Mouse (Mus musculus) MN1 (cell line): ENCODE measurements around the gene Wdr35.
"Not testable (repeated sequence)": the region's sequence is repeated elsewhere in the genome, so short reads cannot be mapped to it uniquely, and the experiment has no call there.

Experiments used
- DNase-seq: peaks from one replicate; pipeline ENCODE4 v3.0.0-alpha.2; 2016; ENCODE audit warnings: low spot score

Gene Wdr35

GRCm38 (mm10) chr12:8973820-8974465, at the start of gene Wdr35:
Wdr35 (plus strand) TSS chr12:8973892.
- DNase-seq, result peak; percentile 95

GRCm38 (mm10) chr12:8927652-8928051, 46.0 kb upstream of the Wdr35 start:
- no peak for DNase-seq

GRCm38 (mm10) chr12:8928766-8929165, 44.9 kb upstream of the Wdr35 start:
- peak; percentile 40 for DNase-seq

GRCm38 (mm10) chr12:8931083-8931482, 42.6 kb upstream of the Wdr35 start:
- DNase-seq, result no peak

- DNase-seq, result peak; percentile 80
Observed at GRCm38 (mm10) chr12:8935349-8935748, 38.3 kb upstream of the Wdr35 start.

GRCm38 (mm10) chr12:8936210-8936609, 37.5 kb upstream of the Wdr35 start:
- DNase-seq, result not testable (repeated sequence)

GRCm38 (mm10) chr12:8939490-8939889, 34.2 kb upstream of the Wdr35 start:
- DNase-seq, result no peak

GRCm38 (mm10) chr12:8940011-8941005, 33.4 kb upstream of the Wdr35 start:
- DNase-seq, result no peak

GRCm38 (mm10) chr12:8941131-8941615, 32.5 kb upstream of the Wdr35 start:
- DNase-seq, result no peak

- no peak for DNase-seq
Observed at GRCm38 (mm10) chr12:8941699-8942392, 31.8 kb upstream of the Wdr35 start.

GRCm38 (mm10) chr12:8947163-8947562, 26.5 kb upstream of the Wdr35 start:
- no peak for DNase-seq

- no peak for DNase-seq
Observed at GRCm38 (mm10) chr12:8947714-8948464, 25.8 kb upstream of the Wdr35 start, which contains the start of gene Matn3. Matn3 (plus strand) TSS chr12:8947929.

GRCm38 (mm10) chr12:8953136-8953535, 20.6 kb upstream of the Wdr35 start:
- peak; percentile 76 for DNase-seq

GRCm38 (mm10) chr12:8954161-8954561, 19.5 kb upstream of the Wdr35 start:
- no peak for DNase-seq

GRCm38 (mm10) chr12:8961607-8962316, 11.9 kb upstream of the Wdr35 start:
- peak; percentile 90 for DNase-seq

- no peak for DNase-seq
Observed at GRCm38 (mm10) chr12:8969828-8970227, 3.9 kb upstream of the Wdr35 start.

- DNase-seq, result no peak
Observed at GRCm38 (mm10) chr12:8975076-8975475, 1.4 kb downstream of the Wdr35 start.

- no peak for DNase-seq
Observed at GRCm38 (mm10) chr12:8993231-8993630, 19.5 kb downstream of the Wdr35 start.

- no peak for DNase-seq
Observed at GRCm38 (mm10) chr12:8998318-8998717, 24.6 kb downstream of the Wdr35 start.

GRCm38 (mm10) chr12:9002038-9002648, 28.5 kb downstream of the Wdr35 start:
- peak; percentile 90 for DNase-seq
